Mouse (Mus musculus) limb, embryonic 14.5 days (tissue): ENCODE data around the gene Srebf1. TPM values are rescaled to one million over a fixed set of nuclear protein-coding genes. Genes with fewer than 3 reads are reported as not detected.

Experiments
- ATAC-seq: fragments of 200-750 bp; cut with Nextera tagmentation; 2 replicates; pipeline ENCODE4 v1.8.0; 2017; ENCODE audit warnings: low read depth, moderate number of reproducible peaks, moderate TSS enrichment; ENCODE audit not compliant: low FRiP score
- DNase-seq: peaks from one replicate; pipeline ENCODE4 v3.0.0-alpha.2; 2015; ENCODE audit warnings: low spot score
- H3K27ac ChIP-seq: fragments of 300-500 bp; sonication (generic); replicated peaks from 2 replicates; pipeline ENCODE4 v1.5.1; 2014; ENCODE audit warnings: low read depth, mild to moderate bottlenecking, low read length, moderate library complexity, mixed read lengths
- H3K27me3 ChIP-seq: fragments of 300-500 bp; sonication (generic); 2 replicates; pipeline ENCODE4 v1.6.1; 2014; ENCODE audit warnings: low read length, mixed read lengths; ENCODE audit not compliant: control insufficient read depth, insufficient read depth
- H3K36me3 ChIP-seq: fragments of 300-500 bp; sonication (generic); 2 replicates; pipeline ENCODE4 v1.6.1; 2014; ENCODE audit warnings: mild to moderate bottlenecking, low read length, moderate library complexity, mixed read lengths; ENCODE audit not compliant: control insufficient read depth, insufficient read depth
- H3K4me1 ChIP-seq: fragments of 300-500 bp; sonication (generic); 2 replicates; pipeline ENCODE4 v1.6.1; 2014; ENCODE audit warnings: antibody characterized with exemption, low read length, mixed read lengths; ENCODE audit not compliant: control insufficient read depth, insufficient read depth
- H3K4me2 ChIP-seq: fragments of 300-500 bp; sonication (generic); replicated peaks from 2 replicates; pipeline ENCODE4 v1.6.1; 2014; ENCODE audit warnings: low read depth, mild to moderate bottlenecking, low read length, moderate library complexity; ENCODE audit not compliant: severe bottlenecking
- H3K4me3 ChIP-seq: fragments of 300-500 bp; sonication (generic); replicated peaks from 2 replicates; pipeline ENCODE4 v1.5.1; 2014; ENCODE audit warnings: low read length
- H3K9ac ChIP-seq: fragments of 300-500 bp; sonication (generic); 2 replicates; pipeline ENCODE4 v1.6.1; 2014; ENCODE audit warnings: mild to moderate bottlenecking, low read depth, low read length, moderate library complexity; ENCODE audit not compliant: severe bottlenecking
- H3K9me3 ChIP-seq: fragments of 300-500 bp; sonication (generic); 2 replicates; pipeline ENCODE4 v1.6.1; 2016; ENCODE audit warnings: low read length; ENCODE audit not compliant: control insufficient read depth
- POLR2A ChIP-seq: fragments of 200-500 bp; IDR thresholded peaks from 2 replicates; pipeline ENCODE4 v1.8.0; 2012; ENCODE audit warnings: inconsistent platforms, mild to moderate bottlenecking, moderate library complexity, borderline replicate concordance; ENCODE audit not compliant: insufficient read depth, insufficient read length; ENCODE audit errors: extremely low read depth
- WGBS: fragments of 180-500 bp; shearing (Covaris S2); extraction: QIAGEN DNeasy Blood & Tissue Kit; methylation state at CpG from one replicate; pipeline ENCODE4 v1.1.7; 2014; 5-methylcytosine and 5-hydroxymethylcytosine counted together
- polyA plus RNA-seq, 2 experiments: library from polyadenylated mRNA; depleted of rRNA in 1 of 2; stranded (reverse) in 1 of 2; unstranded in 1 of 2; fragments of >200 nt; fragmentation: Nextera tagmentation in 1 of 2; extraction: Ambion mirVana in 1 of 2; gene quantifications; 2 replicates each; pipeline versions ENCODE4 v1.2.1 to v1.2.3; 2012 to 2014

Srebf1 gene
- polyA plus RNA-seq, 2 experiments, result 77.1 to 96.5 TPM

DNA sequence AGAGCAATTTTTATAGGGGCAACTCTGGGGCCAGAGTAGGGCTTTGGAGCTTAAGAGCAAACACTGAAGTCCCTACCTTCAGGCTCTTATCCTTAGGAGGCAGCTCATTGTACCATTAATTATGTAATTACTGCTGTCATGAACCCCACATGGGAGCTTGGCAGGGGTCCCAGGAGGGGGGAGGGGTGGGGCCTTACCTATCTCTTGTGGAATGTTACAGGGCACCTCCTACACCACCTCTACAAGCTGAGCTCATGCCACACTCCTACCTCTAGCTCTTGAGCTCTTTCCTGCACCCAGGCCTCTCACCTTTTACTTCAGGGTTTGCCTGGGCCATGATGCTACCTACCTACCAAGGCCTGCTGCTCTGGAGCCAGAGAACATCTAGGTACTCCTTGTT, 43.9 kb downstream of the Srebf1 start:
- Histone ChIP-seq H3K9ac (no peak overlapping the region), H3K4me1 (peaks cover 72% of the 10 kb centered on the region), H3K4me3 (no peak overlapping the region), H3K36me3 (no peaks in the 10 kb centered on the region), H3K27ac (no peak overlapping the region), H3K27me3 (no peaks in the 10 kb centered on the region), H3K4me2 (no peak overlapping the region), H3K9me3 (no peaks in the 10 kb centered on the region)
- DNase-seq (no peak), ATAC-seq (no peak)
- TF ChIP-seq POLR2A, result no peak

DNA sequence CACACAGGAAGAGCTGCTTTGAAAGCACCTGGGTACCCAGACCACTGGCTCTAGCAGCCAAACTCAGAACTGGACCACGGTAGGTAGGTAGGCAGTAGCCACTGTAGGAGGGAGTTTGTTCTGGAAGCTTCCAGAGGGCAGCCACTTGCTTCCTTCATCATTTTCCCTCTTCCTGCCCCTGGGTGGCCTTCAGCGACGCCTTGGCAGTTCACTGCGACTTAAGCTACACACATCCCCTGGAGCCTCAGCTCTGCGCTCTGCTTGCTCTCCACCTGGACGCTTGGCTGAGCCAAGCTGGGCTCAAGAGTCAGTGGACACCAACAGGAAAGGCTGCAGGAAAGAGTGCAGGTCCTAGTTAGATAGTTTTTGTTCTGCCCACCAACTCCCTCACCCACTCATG, 44.4 kb downstream of the Srebf1 start:
- no peak for TF ChIP-seq POLR2A
- H3K4me3 ChIP-seq, result no peak overlapping the region
- 31% methylated on average over 5 of the region's 6 CpGs for WGBS
- no peak for ATAC-seq
- no peak overlapping the region for H3K9ac ChIP-seq
- H3K27me3 ChIP-seq, result no peaks in the 10 kb centered on the region
- no peak for DNase-seq
- peaks cover 72% of the 10 kb centered on the region for H3K4me1 ChIP-seq
- no peaks in the 10 kb centered on the region for H3K36me3 ChIP-seq
- no peaks in the 10 kb centered on the region for H3K9me3 ChIP-seq
- no peak overlapping the region for H3K27ac ChIP-seq
- H3K4me2 ChIP-seq, result no peak overlapping the region; the same call in 1 of the 2 replicates

DNA sequence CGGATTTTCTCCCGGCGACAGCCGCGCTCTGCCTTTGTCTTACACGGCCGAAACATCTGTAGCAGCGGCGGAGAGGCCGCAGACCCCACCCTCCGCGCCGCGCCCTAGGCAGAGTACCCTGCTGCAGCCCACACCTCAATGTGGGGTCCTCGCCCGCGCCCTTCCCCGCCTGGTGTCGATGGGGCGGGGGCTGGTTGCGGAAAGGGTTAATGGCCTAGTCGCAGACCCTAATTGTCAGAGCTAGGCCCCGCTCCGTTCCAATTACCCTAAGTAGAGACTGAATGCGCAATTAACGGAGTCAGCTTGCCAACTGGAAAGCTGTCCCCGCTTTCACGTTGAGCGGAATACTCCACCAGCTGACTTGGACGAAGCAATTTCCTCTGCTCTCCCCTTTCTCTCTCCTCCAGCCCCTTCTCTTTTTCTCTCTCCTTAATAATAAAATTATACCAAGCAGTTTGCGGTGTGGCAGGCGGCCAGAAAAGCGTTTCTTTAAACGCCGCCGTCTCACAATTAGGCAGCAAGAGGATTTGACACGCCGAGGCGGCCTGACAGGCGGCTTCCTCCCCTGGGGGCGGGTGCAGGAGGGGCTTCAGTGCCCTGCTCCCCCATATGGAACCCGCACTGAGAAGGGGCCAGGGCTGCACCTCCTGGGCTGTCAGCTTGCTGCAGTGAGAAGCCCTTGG, 45.3 kb downstream of the Srebf1 start:
- ATAC-seq, result peak; percentile 36
- H3K27ac ChIP-seq, result peak overlapping the region; percentile 72
- no peaks in the 10 kb centered on the region for H3K9me3 ChIP-seq
- under 1% methylated on average over 42 of the region's 42 CpGs for WGBS
- H3K9ac ChIP-seq, result peak overlapping the region; percentile 66
- peak overlapping the region; percentile 61 for H3K4me3 ChIP-seq
- H3K4me2 ChIP-seq, result peak overlapping the region; percentile 100
- no peak for TF ChIP-seq POLR2A
- peaks cover 70% of the 10 kb centered on the region for H3K4me1 ChIP-seq
- DNase-seq, result peak; percentile 85
- no peaks in the 10 kb centered on the region for H3K27me3 ChIP-seq
- no peaks in the 10 kb centered on the region for H3K36me3 ChIP-seq

DNA sequence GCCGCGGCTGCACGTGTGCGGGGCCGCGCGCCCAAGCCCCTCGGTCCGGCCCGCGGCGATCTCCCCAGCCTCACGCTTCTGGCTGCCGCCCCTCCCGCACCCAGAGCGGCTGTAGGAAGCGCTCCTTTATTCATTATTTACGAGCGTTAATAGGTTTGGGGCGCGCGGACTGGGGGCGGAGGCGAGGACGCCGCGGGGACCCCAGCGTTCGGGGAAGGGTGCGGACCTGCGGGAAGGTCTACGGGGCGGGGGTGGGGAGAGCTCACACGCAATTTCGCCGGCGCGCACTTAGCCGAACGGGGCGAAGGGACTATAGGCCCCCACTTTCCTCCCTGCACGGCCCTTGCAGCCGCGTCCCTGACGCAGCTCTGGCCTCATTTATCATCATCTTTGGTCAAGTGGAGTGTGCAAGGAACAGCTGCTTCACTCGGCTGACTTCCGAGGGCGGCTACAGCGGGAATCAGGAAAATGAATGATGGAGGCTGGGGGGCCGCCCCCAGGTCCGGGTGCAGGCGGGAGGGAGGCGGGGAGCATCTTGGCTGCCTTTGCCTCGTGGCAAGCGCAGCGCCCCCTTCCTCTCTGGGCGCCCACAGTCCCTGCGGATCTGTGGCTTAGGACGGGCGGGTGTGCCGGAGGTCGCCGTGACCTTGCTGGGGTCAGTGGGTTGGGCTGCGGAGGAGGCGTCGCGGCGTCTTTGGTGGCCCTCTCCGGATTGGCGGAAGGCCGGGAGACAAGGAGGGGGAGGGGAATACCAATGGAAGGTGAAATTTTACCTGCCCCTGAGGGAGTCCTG, 46.0 kb downstream of the Srebf1 start:
- Histone ChIP-seq H3K27me3 (no peaks in the 10 kb centered on the region), H3K9ac (peak overlapping the region; percentile 66), H3K27ac (peak overlapping the region; percentile 72), H3K36me3 (no peaks in the 10 kb centered on the region), H3K4me3 (peak overlapping the region; percentile 61), H3K4me1 (peaks cover 63% of the 10 kb centered on the region), H3K9me3 (no peaks in the 10 kb centered on the region), H3K4me2 (peak overlapping the region; percentile 100)
- no peak for TF ChIP-seq POLR2A
- DNase-seq (peak; percentile 43), ATAC-seq (peak; percentile 45)
- WGBS, result under 1% methylated on average over 47 of the region's 71 CpGs

DNA sequence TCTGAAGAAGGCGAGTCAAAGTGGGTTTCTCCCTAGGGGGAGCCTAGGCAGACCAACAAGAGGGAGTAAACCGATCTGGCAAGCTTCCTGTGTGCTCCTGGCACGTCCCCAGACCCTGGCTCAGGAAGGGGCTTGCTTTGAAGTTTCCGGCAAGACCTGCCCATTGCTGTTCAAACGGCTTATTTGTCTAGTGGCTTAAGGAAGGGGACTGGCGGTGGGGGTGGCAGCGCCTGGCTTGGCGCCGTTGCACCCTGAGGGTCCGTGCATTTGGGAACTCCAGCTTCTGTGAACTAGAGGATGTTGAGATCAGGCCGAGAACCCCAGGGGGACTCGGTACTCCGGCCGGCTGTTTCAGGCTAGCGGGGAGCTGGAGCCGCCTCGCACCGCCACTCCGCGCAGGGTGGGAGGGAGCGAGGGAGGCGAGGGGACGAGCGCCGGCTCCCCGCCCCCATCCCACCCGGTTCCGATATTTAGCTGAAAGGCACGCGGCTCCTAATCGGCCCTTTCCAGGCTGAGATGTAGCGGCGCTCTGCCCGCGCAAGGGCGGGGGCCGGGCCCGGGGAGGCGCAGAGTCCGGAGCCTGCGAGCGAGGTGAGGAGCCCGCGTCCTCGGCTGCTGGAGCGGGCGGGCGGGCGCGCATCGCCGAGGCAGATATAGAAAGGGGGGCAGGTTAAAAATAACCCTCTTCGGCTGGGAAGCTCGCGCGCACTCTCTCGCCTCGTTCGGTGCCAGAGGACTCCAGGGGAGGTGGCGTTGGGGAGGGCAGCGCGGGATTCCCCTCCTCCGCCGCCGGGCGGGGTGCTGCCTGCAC, 46.8 kb downstream of the Srebf1 start:
- Histone ChIP-seq H3K4me1 (peaks cover 57% of the 10 kb centered on the region), H3K9me3 (no peaks in the 10 kb centered on the region), H3K9ac (peak overlapping the region; percentile 66), H3K4me2 (peak overlapping the region; percentile 100), H3K36me3 (no peaks in the 10 kb centered on the region), H3K27me3 (no peaks in the 10 kb centered on the region), H3K27ac (peak overlapping the region; percentile 72), H3K4me3 (peak overlapping the region; percentile 61)
- 2% methylated on average over 63 of the region's 66 CpGs for WGBS
- no peak for TF ChIP-seq POLR2A
- ATAC-seq (peak; percentile 42), DNase-seq (peak; percentile 52)
